Mouse (Mus musculus) adrenal gland, adult 18-20 months (tissue): ENCODE results near the gene Ints12. TPM values are rescaled to one million over a fixed set of nuclear protein-coding genes. Genes with fewer than 3 reads are reported as not detected.

Source experiments
- DNase-seq, 2 experiments: peaks; one replicate each; pipeline ENCODE4 v3.0.0; 2021 to 2022; ENCODE audit warnings: low spot score in 2 of 2
- long read RNA-seq, 2 experiments: library from polyadenylated mRNA; stranded (forward); transcript quantifications; one replicate each; pipeline ENCODE4 v2.0.0; 2021
- total RNA-seq, 2 experiments: library from RNA; stranded (reverse); gene quantifications; 1 replicate in 1 of 2; 2 replicates in 1 of 2; pipeline ENCODE4 v1.2.3; 2021

The Ints12 gene
- total RNA-seq: 10 to 100 TPM; 12.3 TPM
- long read RNA-seq, experiment 1, transcript Ints12-201 (7 exons, 3,101 nt): major isoform, 7 of 8 reads
- long read RNA-seq, experiment 1, partial matches to known transcripts: 0 of 8 reads
- long read RNA-seq, experiment 1, other reads (novel, unspliced or antisense): 1 of 8 reads
- long read RNA-seq, experiment 2, transcript Ints12-201 (7 exons, 3,101 nt): major isoform, 10 of 14 reads
- long read RNA-seq, experiment 2, partial matches to known transcripts: 4 of 14 reads
- long read RNA-seq, experiment 2, other reads (novel, unspliced or antisense): 0 of 14 reads

DNA sequence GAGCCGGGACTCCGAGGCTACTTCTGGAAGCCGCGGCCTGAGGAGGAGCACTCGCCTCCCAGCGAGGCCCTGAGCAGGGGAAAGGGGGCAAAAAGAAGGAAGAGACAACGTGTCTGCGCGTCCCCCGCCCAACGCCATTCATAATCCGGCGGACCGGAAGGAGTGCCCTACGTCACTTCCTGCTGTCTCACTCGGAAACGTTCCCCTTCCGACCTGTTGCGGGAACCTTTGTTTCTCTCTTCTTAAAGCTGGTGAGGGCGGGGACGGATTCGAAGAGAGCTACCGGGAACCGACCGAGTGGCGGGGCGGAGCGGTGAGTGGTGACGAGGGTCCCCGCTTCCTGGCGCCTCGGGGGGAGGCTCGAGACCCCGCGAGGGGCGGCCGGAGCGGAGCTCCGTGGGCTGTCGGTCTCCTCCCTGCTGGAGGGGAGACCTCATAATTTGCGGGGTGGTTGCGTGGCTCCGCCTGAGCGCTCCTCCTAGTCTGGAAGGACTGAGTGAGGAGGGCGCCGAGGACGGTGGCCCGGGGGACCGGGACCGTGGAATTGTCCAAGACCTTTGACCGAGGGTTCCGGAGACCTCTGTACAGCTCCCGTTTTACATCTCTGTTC, at the start of gene Ints12, which contains the start of gene Gstcd:
TSS of gene Ints12 (plus strand) at position 177 of the 610 bp plus-strand sequence.
TSS of gene Gstcd (minus strand) at position 370 of the 610 bp plus-strand sequence.
- DNase-seq: peak; percentile 83 to 89

GRCm38 (mm10) chr3:133052068-133052467, 39.6 kb upstream of the Ints12 start:
- DNase-seq: no peak

- no peak for DNase-seq
Measured at GRCm38 (mm10) chr3:133075560-133075959, 16.1 kb upstream of the Ints12 start.

DNA sequence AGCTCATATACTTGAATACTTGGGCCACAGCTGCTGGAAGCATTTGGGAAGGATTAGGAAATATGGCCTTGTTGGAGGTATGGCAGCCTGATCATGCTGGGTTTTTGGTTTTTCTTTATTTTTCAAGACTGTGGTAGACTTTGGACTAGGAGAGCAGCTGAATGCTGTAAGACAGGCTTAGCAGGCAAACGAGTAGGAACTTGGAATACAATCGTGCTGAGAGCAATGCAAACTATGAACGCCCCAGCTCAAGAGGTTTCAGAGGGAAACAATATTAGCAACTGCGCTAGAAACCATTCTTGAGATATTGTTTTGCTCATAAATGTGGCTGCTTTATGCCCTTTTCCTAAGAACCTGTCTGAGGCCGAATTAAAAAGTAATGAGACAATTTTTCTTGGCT, 8.9 kb upstream of the Ints12 start:
- no peak for DNase-seq

- no peak for DNase-seq
Measured at GRCm38 (mm10) chr3:133085858-133086257, 5.8 kb upstream of the Ints12 start.

DNA sequence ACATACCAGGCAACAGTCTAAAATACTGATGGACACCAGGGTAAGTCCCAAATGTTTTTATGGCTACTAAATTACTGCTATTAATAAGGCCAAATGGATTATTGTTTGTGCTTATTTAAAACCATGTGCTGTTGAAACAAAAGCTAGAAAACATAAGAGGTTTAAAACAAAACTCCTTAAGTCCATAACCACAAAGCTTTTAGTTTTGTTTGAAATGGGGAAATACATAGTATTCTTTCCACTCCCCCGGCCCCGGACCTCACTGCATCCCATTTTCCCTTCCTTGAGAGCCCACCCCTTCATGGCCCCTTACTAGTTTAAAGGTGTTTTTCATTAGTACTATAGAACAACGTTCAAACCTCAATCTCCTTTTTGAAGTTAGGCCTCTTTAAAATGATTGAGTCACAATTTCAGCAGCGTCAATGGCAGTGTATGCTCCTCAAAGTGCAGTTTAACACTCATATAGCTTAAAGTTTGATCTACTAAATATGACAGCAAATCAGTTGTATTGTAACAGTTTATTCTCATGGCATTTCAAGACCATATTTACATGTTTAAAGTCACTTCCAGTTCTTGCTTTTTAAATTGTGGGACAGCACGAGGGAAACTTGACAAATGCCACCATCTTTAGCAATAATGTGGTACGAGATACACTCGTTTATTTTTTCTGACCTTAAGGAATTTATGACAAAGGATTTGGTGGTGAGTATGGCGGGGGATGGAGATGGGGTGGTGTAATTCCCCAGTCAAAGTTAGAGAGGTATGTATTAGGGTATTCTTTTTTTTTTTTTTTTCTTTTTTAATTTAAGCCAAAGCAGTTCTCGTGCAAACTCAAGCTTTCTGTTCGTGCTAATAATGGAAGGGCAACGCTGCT, 1.2 kb upstream of the Ints12 start:
- no peak for DNase-seq

DNA sequence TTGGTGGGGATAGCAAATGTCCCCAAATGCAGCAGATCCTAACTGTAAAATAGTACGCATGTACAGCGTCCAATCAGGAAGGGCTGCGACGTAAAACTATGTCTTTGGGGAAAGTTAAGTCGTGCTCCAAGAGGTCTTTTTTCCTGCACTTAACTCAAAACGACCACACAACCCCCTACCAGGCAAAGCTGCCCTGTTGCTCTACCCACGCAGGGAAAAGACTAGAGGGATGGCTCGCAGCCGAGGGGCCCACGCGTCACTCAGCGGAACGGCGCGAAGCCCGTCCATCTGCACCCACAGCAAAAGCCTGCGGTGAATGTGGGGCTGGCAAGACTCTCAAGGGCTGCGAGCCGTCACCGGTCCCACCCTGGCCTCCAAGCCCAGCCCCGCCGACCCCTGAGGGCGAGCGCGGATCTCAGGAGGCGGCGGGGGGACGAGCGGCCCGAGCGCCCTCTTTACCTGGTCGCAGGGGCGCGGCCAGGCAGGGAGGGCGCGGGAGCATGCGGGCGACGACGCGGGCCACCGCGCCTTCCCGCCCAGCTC, 448 bp upstream of the Ints12 start:
- DNase-seq: no peak

DNA sequence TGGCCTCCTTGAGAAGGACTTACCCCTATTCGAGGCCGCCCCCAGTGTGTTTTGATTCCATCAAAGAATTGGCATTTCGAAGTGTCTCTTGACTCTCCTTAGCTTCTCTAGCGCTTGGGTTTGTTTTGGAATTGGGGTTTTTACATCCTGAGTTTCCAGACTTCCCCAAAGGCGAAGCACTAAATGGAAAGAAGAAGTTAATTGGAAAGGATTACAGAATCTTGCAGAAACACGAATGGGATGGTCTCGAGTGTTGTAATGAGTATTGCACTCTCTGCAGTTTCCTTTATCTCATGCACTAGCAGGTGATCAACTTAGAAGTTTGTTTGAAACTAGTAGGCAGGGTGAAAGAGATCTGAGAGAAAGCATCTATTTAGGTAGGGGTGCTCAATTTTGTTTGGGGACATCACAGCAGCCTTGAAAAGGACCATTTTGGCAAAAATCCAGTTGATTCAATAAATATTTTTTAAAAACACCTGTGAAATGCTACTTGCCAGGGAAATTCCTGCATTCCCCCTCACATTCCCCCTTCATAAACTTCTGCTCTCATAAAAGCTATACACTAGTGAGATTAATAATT, 724 bp downstream of the Ints12 start:
- no peak for DNase-seq

- no peak for DNase-seq
Measured at GRCm38 (mm10) chr3:133092936-133093335, 1.3 kb downstream of the Ints12 start.

GRCm38 (mm10) chr3:133094305-133094704, 2.7 kb downstream of the Ints12 start:
- no peak for DNase-seq

DNA sequence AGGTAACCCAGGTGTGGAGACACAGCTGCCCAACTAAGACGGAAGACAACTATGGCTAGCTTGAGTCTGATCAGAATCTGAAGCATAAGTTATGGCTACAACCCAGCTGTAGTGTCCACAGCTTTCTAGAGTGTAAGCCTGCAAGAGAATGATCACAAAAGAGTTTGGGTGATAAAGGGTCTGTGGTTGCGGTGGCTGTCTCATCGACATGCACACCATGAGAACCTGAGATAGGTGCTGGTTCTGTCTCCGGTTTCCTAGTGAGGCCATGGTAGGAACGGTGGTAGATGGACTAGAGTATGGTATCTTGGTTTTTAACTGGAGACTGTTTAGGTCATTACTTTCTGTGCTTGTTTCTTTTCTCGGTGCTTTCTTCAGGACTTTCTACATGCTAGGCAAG, 6.3 kb downstream of the Ints12 start:
- DNase-seq: no peak

- DNase-seq: no peak
Measured at GRCm38 (mm10) chr3:133098336-133098735, 6.7 kb downstream of the Ints12 start.

GRCm38 (mm10) chr3:133098909-133099308, 7.3 kb downstream of the Ints12 start:
- no peak for DNase-seq

DNA sequence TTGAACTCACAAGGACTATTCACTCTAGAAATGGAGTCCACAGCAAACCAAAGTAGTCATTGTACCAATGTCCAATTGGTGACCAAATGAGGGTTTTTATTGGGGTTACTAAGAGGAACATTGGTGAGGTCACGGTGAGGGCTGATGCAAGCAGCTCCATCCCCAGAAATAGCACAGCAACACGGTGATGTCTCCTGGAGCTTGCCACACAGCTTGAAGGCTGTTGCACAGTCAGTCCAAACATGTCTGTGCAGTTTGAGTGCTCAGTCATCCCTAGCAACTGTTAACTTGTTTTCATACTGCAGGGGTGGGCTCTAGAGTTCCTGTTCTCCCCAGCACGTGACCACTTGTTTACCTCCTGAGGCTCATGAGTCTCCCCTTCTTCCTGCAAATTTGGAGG, 12.1 kb downstream of the Ints12 start:
- no peak for DNase-seq

DNA sequence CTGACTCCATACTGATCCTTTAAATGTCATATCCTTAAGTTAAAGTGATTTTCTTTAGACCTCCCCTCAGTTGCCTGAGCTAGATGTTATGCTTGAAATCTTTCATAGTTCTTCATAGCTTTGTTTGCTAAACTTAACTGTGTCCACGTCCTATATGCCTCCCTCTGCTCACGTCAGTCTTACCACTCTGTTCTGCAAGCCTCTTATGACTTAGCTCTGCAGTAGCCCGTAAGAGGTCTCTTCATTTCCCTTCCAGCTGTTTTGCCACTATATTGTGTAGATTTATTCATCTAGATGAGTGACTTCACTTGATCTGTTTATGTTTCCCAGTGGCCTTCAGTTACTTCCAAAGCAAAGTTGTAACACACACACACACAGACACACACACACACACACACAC, 12.8 kb downstream of the Ints12 start:
- DNase-seq: no peak

GRCm38 (mm10) chr3:133108731-133109130, 17.1 kb downstream of the Ints12 start:
- DNase-seq: no peak

DNA sequence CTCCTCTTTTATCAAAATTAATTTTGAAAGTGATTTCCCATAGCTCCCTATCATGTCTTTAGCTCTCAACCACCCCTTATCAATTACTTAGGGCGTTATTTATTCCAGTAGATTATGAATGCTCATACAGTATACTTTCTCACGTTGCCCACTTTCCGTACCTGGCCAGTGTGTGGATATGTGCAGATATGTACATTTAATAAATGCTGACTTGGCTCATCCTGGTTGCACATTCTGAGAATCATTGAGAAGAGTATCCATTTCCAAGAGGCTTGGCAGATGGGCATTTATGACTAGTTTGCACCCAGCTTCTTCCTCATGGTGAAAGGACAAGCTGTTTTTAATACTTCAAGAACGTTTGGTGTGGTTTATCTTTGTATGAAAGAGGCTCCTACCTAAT, 18.2 kb downstream of the Ints12 start:
- DNase-seq: no peak

GRCm38 (mm10) chr3:133111741-133112140, 20.1 kb downstream of the Ints12 start:
- no peak for DNase-seq

DNA sequence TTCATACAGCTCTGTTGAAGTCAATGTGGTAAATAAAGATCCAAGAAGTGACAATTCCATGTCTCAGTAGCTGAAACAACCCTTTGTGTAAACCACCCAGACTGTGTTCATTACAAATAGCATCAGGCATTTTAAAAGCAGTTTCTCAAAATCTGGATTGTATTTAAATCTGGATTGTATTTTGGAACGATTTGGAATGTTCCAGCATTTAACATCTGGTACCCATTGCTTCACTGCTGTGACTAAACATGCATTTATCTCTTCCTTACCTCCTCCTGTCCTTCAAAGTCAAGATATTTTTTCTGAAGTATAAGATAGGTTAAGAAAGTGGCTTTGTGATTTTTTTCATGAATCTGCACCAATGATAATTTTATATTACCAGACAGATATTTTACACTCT, 21.6 kb downstream of the Ints12 start:
- DNase-seq: no peak

GRCm38 (mm10) chr3:133131372-133131771, 39.7 kb downstream of the Ints12 start:
- DNase-seq: no peak

GRCm38 (mm10) chr3:133132611-133133010, 41.0 kb downstream of the Ints12 start:
- DNase-seq: no peak
